Mouse (Mus musculus): ENCODE data around the gene Fadd.

- no peak for TF ChIP-seq FOSL1 (IDR thresholded peaks at IDR 0.05; ENCODE audit: insufficient read depth, low read length, poor library complexity, severe bottlenecking)
- no peak for TF ChIP-seq CTCF (IDR thresholded peaks at IDR 0.05; ENCODE audit: control insufficient read depth, insufficient read depth, insufficient read length)
- TF ChIP-seq USF1 (IDR thresholded peaks at IDR 0.05; ENCODE audit: low read depth), result no peak
- no peak for TF ChIP-seq MAX (IDR thresholded peaks at IDR 0.05)
These were observed 12.8 kb downstream of the Fadd start for GRCm38 (mm10) chr7:144569428-144569827.
